Mouse (Mus musculus): ENCODE data around the gene Gm17174. TPM values are rescaled to one million over a fixed set of nuclear protein-coding genes. Genes with fewer than 3 reads are reported as not detected.
"Not testable (repeated sequence)": the region's sequence is repeated elsewhere in the genome, so short reads cannot be mapped to it uniquely, and the experiment has no call there.

The Gm17174 gene
- not detected for total RNA-seq (2022)

DNA sequence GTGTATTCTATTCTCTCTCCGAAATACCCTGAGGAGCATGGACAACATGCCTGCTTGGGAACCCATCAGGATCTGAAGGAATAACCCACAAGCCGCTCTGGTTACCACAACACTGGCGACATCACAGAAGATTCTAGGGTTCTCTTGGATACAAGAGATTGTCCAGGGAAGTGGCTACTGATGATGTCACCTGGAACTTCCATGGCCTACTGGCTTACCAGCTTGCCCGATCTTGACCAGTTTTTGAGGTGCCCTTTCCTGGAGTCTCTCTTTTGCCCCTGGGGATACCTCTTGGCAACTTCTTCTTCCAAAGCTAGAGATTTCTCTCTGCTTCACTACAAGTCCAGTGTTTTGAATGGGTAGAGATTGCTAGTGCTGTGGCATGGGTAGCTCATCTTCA, at the start of gene Gm17174:
TSS of gene Gm17174 (minus strand) at position 101 of the 400 bp plus-strand sequence.
- not testable (repeated sequence) for DNase-seq (ENCODE audit: low spot score)

GRCm38 (mm10) chr14:51635566-51635965, 43.6 kb upstream of the Gm17174 start, which contains the start of gene Gm4181:
Gene Gm4181 (minus strand): TSS chr14:51635666.
- DNase-seq (ENCODE audit: low spot score): not testable (repeated sequence)

GRCm38 (mm10) chr14:51632426-51632825, 40.5 kb upstream of the Gm17174 start:
- peak; percentile 33 for DNase-seq (ENCODE audit: low spot score)

- DNase-seq (ENCODE audit: low spot score): no peak
Measured at GRCm38 (mm10) chr14:51611210-51611609, 19.3 kb upstream of the Gm17174 start, which contains the start of gene Gm17078. Gene Gm17078 (minus strand): TSS chr14:51611310.

DNA sequence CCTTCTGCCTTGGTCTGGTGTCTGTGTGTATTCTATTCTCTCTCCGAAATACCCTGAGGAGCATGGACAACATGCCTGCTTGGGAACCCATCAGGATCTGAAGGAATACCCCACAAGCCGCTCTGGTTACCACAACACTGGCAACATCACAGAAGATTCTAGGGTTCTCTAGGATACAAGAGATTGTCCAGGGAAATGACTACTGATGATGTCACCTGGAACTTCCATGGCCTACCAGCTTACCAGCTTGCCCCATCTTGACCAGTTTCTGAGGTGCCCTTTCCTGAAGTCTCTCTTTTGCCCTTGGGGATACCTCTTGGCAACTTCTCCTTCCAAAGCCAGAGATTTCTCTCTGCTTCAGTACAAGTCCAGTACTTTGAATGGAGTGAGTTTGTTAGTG, 18.0 kb downstream of the Gm17174 start, which contains the start of gene Gm17175:
TSS of gene Gm17175 (minus strand) at position 101 of the 400 bp plus-strand sequence.
- not testable (repeated sequence) for DNase-seq (ENCODE audit: low spot score)

DNA sequence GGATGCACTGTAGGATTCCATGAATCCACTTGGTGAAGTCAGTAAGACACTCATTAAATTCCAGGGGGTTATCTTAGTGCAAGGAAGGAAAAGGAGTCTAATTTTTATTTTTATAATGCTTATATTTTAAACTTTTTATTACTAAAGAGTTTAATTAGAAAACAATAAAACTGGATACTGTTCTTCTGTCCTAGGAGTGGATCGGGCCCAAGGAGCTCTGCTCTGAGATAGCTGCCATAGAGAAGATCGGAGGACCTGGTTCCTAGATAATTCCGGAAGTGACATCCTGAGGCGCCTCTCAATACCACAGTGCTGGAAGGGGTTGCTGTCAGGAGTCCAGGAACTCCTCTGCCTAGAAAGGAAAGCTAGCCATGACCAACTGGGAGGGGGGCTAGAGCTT, 39.4 kb downstream of the Gm17174 start, which contains the start of gene Gm5622:
TSS of gene Gm5622 (plus strand) at position 301 of the 400 bp plus-strand sequence.
- DNase-seq (ENCODE audit: low spot score): no peak

Other genes starting within 250 kb of the Gm17174 start
- gene Gm7247, start 230.4 kb downstream of the Gm17174 start, total RNA-seq (2022): not detected
- not detected for gene Vmn2r88, start 181.3 kb downstream of the Gm17174 start, total RNA-seq (2022)
- not detected for gene Vmn2r89, start 140.3 kb downstream of the Gm17174 start, total RNA-seq (2022)
- not detected for gene Gm5622, start 39.3 kb downstream of the Gm17174 start, total RNA-seq (2022)
- not detected for gene Gm17175, start 18.1 kb downstream of the Gm17174 start, total RNA-seq (2022)
- not detected for gene Gm17078, start 19.2 kb upstream of the Gm17174 start, total RNA-seq (2022)
- gene Gm4181, start 43.5 kb upstream of the Gm17174 start, total RNA-seq (2022): not detected
- not detected for gene Gm17079, start 103.3 kb upstream of the Gm17174 start, total RNA-seq (2022)
- gene Gm5800, start 125.0 kb upstream of the Gm17174 start, total RNA-seq (2022): not detected
- gene Ang4, start 181.5 kb upstream of the Gm17174 start, total RNA-seq (2022): not detected
- not detected for gene AY358078, start 207.9 kb upstream of the Gm17174 start, total RNA-seq (2022)